Mouse (Mus musculus): ENCODE measurements around the gene Olfr911-ps1.

The Olfr911-ps1 gene

GRCm38 (mm10) chr9:38521280-38521679 lies at the start of gene Olfr911-ps1:
Olfr911-ps1 (plus strand) TSS chr9:38521580.
- in situ Hi-C loops (cut with MseI, MboI) = no loop called here

DNA sequence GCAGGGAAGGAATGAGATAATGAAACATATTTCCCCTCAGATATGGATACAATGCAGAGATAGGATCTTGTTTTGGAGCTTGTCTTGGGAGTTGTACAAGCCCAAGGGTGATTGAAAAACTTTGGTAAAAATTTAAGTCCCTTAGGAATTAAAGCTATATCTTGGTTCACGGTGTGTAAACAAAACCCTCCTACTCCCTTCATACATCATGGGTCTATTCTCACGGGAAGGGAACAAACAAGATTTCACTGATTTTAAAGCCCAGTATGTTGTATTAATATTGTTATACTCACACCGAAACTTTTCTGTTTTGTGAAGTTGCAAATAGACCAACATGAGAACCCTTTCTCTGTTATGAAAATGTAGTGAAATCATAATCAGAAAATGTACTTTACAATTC lies 34.6 kb upstream of the Olfr911-ps1 start, which contains the start of gene Olfr906:
Gene Olfr906 (plus strand): TSS at position 301 of the 400 bp plus-strand sequence.
- in situ Hi-C loops (cut with MseI, MboI) = no loop called here

DNA sequence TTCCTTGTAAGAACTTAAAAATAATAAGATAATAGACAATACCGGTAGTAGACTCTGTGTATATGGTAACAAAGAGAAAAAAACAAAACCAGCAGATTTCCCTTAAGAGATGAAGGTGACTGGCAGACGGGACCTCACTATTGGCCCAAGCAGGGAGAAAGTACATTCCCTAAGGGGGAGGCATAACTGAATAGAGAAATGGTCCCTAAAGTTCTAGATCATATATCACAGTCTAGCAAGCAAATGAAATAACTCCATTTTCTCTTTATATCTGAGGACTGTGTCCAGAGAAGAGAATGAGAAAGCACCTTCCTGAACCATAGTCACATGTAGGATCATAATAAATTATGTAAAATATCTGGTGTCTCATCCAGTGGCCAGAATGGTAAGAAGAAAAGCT lies 25.9 kb upstream of the Olfr911-ps1 start, which contains the start of gene Olfr907:
Gene Olfr907 (plus strand): TSS at position 301 of the 400 bp plus-strand sequence.
- in situ Hi-C loops (cut with MseI, MboI) = no loop called here

DNA sequence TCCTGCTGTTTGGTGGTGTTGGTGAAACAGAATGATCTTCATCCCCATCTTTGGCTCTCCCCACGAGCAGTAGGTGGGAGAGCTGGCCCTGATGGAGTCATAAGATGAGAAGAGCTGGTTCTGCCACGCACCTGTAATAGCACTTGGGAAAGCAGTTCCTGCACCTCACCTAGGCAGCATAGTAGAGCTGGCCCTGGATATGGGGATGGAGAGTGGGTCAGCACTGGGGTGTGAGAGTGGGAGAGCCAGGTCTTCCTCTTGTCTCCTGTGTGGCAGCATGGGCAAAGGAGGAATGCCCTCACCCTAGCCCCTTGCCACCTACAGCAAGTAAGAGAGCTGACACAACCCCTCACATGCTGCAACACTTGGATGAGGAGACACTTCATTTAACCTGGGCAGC lies 9.0 kb upstream of the Olfr911-ps1 start:
- in situ Hi-C loops (cut with MseI, MboI) = no loop called here

- in situ Hi-C loops (cut with MseI, MboI) = no loop called here
These were observed 16.2 kb downstream of the Olfr911-ps1 start, which contains the start of gene Olfr910 for GRCm38 (mm10) chr9:38537549-38537948. Olfr910 (plus strand) TSS chr9:38537849.
